Mouse (Mus musculus) stomach, embryonic 14.5 days (tissue): ENCODE measurements around the gene 2610301B20Rik. TPM values are rescaled to one million over a fixed set of nuclear protein-coding genes. Genes with fewer than 3 reads are reported as not detected.

Source experiments
- microRNA-seq: library from miRNA; unstranded; fragments of <30 nt; microRNA quantifications from one replicate; pipeline ENCODE4, GENCODE M21; 2016
- polyA plus RNA-seq: library from polyadenylated mRNA; unstranded; fragments of >200 nt; fragmentation: Nextera tagmentation; extraction: Ambion mirVana; gene quantifications from 2 replicates; pipeline ENCODE4 v1.2.1, GENCODE M21; 2014

2610301B20Rik gene
- polyA plus RNA-seq, 1 experiment from 2014 or later, result 28.7 TPM

Small RNAs within 50 kb of the gene (microRNA-seq; reads per million reads assigned to microRNA genes)
- not detected for gene Mir3471-1
- gene n-TSaga9, result 2.1 reads per million
